Mouse (Mus musculus) kidney, adult 2 months (tissue): ENCODE measurements around the gene Pcyox1.

Experiments
- CTCF ChIP-seq: fragments of 200-500 bp; conservative IDR thresholded peaks from 2 replicates; pipeline ENCODE4 v1.5.1; 2011; ENCODE audit warnings: low read depth, mild to moderate bottlenecking, control low read depth, low read length, moderate library complexity, mixed read lengths; ENCODE audit not compliant: insufficient read depth, insufficient read length
- POLR2A ChIP-seq: fragments of 200-500 bp; IDR thresholded peaks from one replicate; pipeline ENCODE4 v1.6.1; 2011; ENCODE audit warnings: low read depth, low read length, control low read depth

- TF ChIP-seq CTCF (no peak), POLR2A (no peak)
Observed at GRCm38 (mm10) chr6:86431531-86431930, 34.6 kb upstream of the Pcyox1 start.
